Mouse (Mus musculus): Measurements from ENCODE around the gene Synpo2.

DNA sequence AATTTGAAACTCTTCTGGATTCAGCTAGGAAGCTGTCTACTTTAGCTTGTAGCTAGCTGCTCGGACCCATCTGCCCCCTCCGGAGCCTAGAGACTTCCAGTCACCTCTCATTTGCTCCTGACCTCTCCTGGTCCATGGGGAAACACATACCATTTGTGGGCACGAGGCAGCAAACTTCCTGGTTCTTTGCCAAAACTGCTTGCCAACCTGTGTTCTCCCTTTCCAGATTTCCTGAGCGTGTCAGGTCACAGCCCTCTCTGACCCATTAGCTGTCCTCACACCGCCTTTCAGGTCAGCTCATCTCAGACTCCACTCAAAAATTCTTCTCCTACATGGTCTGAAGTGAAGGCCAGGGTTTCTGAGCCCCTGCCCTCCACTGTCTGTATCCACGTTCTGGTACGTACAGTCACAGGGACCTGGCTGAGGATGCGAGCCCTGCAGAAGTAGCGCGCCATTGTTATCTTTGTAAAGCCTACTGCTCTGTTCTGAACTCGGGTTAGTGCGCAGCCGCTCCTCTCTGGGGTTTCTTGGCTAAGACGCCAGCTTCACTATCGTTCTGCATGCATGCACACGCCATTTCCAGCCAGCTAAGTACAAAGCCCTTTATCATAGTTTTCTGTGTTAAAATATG, 150.0 kb downstream of the Synpo2 start:
- TF ChIP-seq CTCF (IDR thresholded peaks at IDR 0.05; ENCODE audit: low read depth) (no peak), EP300 (IDR thresholded peaks at IDR 0.05; ENCODE audit: low read depth) (no peak)

Measured in liver, postnatal 0 days (tissue).